Mouse (Mus musculus): ENCODE results near the gene Enpp6.

GRCm38 (mm10) chr8:46965812-46966211 lies 20.9 kb upstream of the Enpp6 start:
- TF ChIP-seq POLR2A (IDR thresholded peaks at IDR 0.05; ENCODE audit: low read depth, low read length) (no peak), CTCF (IDR thresholded peaks at IDR 0.05; ENCODE audit: borderline replicate concordance, insufficient read depth, low read length) (no peak)
